Mouse (Mus musculus) retina, postnatal 1 day (tissue): Measurements from ENCODE around the gene Aes.

ENCODE experiments used
- DNase-seq: peaks from one replicate; pipeline ENCODE4 v3.0.0-alpha.2; 2012

Aes gene

DNA sequence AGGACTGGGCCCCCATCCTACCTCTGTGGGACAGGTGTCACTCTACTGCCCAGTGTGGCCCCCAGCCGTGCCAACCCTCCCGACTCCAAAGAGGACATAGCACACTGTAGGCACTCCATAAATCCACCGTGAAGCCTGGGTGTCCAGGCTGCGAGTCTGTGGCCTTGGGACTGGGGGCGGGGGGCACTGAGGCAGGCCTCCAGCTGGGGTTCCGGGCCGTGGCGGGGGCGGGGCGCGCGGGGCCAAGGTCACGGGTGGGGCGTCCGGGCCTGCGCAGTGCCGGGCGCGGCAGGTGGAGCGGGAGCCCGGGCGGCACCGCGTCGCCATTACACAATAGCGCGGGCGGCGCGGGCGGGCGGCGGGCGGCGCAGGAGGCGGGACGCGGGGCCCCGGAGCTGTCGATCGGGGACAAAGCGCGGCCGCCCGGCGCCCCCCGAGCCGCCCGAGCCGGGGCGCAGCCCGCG is at the start of gene Aes:
Gene Aes (plus strand): TSS at position 326 of the 464 bp plus-strand sequence.
- peak; percentile 74 for DNase-seq

DNA sequence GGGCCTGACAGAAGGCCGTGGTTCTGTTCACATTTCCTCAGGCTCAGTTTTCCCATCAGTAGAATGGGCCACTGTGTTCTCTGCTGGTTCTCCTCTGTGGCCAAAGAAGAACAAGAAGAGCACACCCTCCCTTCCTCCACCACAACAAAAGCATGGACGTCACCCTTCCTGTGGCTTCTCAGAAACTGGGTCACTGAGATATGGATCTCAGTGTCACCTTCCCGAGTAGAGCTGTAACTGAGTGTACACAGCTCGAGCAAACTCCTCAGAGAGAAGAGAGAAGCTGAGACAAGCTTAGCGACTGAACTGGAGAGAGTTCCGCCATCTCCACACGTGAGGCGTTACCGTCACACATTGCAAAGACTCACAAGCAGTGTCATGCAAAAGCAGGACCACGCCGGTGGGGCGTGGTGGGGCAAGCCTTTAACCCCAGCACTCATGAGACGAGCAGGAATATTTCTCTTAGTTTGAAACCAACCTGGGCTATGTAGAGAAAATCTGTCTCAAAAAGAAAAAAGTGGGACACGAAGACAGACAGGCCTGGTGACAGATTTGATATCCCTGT is 49.0 kb upstream of the Aes start:
- DNase-seq = no peak

DNA sequence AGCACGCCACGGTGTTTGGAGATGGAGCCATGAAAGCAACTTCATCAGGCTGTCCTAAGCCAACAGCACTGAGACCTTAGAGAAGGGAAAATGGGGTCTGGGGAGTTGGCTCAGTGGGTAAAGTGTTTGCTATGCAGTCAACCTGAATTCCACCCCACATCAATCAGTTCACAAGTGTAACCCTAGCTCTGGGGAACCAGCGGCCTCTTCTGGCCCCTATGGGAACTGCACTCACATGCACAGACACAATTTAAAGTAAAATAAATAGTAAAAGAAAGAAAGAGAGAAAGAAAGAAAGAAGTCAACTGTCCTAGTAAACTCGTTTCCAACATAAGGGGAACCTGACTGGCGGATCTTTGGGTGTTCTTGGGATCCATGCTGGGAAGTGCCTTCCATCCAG is 45.5 kb upstream of the Aes start:
- no peak for DNase-seq

DNA sequence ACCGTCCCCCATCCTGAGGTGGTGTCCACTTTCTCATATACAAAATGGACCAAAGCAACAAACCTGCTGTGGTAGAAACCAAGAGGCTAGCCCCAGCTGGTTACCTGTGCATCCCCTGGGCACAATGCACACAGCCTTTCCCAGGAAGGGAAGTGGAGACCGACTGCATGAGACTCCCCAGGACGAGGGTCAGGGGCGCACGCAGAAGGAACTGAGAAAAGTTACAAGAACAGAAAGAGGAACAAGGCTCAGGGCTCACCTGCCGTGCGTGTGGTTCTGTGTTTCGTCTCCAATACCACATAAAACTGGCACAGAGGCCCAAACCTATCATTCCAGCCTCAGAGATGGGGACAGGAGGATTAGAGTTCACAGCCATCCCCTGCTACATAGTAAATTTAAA is 42.1 kb upstream of the Aes start:
- DNase-seq = no peak

DNA sequence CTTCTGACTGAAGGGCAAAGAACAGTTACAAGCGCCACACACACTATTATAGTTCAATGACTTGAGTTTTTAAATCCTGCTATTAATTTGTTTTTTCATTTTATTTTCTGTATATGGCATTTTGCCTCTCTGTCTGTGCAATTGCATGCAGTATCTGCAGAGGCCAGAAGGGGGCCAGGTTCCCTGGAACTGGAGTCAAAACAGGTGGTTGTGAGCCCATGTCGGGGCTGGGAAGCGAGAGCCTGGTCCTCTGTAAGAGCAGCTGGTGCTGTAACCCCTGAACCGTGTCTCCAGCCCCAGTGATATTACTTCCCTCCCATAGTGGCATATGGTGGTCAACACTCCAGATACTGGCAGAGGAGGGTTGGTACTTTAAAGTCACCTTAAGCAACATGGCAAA is 40.7 kb upstream of the Aes start:
- peak; percentile 76 for DNase-seq

DNA sequence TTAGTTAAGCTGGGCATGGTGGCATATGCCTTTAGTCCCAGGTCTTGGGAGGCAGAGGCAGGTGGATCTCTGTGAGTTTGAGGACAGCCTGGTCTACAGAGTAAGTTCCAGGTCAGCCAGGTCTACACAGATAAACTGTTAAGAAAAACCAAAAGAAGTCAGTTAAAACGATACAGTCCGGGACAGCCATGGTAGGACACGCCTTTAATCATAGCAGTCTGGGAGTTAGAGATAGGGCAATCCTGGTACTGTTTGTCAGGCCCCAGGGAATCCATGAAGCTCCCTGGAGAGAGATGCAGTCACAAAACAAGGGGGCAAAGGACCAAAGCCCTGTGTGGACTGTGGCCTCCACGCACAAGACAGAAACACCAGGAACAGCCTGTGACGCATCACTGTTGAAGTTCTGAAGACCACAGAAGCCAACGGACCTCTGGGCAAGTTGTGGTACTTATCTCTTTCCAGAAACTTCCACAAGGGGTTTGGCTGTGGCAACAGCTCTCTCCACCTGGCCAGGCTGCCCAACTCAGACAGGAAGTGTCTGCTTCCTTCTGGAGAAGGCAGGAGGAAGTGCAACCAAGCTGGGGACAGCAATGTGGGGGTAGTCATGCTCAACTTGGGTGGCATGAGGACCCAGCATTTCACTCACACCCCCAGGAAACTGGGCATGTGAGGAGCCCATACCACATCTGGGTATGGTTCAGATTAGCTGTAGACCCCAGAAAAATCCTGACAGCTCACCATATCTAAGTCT is 39.9 kb upstream of the Aes start:
- DNase-seq = no peak

DNA sequence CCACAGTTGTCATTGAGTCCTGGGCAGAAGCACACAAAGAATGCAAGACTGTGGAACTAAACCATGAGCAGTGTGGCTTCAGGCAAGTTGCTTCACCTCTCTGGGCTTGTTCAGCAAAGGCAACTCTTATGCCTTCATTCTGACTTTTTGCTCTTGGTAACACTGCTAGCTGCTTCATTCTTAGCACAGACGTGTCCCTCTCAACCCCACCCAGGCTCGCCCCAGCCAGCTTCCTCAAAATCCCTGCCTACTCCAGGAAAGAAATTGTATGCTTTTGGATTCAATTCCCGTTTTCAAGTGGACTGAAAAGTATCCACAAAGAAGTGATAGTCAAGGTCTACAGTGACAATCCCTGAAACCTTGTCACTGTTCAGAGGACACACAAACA is 39.3 kb upstream of the Aes start:
- DNase-seq = no peak

DNA sequence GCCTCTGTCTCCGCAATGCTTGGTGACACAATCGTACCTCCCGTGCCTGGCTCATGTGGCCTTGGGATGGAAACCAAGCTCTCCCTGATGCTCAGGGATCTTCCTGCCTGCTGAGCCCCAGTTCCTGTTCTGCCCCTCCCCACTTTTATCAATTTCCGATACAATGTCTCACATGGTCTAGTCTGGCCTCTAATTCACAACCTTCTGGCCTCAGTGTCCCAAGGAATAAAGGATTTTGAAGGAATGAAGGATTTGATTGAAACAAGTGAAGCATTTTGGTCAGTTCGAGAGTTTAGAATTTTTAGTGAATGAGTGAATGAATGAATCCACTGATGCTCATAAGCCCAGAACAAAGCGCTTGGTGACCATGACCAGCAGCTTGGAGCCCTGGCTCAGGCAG is 36.1 kb upstream of the Aes start:
- DNase-seq = no peak

DNA sequence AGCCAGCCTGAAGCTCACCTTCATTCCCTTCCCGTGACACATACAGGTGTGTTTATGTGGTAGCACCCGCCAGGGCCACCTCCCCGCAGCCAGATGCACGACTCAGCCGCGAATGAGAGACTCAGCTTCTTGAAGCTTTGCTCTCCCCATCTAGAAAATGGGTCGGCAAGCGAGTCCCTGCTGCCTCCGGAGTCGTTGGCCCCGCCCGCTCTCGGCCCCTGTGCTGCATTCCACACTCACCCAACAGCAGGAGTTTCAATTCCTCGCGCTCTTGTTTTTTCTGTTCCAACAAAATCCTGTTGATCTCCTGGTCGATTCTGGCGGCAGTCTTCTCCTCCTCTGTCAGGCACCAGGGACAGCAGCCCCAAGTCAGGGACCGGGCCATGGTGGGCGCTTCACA is 35.7 kb upstream of the Aes start:
- DNase-seq = no peak

DNA sequence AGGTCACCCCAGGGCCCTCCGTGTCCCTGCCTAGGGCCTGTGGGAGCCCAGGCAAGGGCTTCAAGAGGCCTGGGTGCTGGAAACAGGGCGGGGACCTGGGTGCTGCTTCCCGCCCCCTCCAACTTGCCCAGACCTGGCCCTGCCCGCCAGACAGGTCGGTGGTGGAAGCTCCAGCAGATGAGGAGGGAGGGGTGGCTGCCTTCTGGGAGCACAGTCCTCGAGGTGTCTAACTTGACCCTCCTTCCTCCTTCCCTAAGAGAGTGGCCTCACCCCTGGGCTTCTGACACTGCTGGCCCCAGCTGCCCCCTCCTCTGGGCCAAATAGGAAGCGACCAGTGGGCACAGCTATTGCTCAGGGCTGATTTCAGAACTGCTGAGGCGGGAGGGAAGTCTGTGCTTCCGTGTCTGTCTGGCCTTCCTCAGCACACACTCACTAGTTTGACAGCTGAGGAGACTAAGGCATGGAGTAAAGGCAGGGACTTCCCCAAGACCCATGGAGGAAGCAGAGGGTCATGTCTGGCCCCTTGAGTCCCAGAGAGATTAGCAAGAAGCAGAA is 35.2 kb upstream of the Aes start, which contains the start of gene Gna15:
Gene Gna15 (minus strand): TSS at position 175 of the 555 bp plus-strand sequence.
- DNase-seq = no peak

DNA sequence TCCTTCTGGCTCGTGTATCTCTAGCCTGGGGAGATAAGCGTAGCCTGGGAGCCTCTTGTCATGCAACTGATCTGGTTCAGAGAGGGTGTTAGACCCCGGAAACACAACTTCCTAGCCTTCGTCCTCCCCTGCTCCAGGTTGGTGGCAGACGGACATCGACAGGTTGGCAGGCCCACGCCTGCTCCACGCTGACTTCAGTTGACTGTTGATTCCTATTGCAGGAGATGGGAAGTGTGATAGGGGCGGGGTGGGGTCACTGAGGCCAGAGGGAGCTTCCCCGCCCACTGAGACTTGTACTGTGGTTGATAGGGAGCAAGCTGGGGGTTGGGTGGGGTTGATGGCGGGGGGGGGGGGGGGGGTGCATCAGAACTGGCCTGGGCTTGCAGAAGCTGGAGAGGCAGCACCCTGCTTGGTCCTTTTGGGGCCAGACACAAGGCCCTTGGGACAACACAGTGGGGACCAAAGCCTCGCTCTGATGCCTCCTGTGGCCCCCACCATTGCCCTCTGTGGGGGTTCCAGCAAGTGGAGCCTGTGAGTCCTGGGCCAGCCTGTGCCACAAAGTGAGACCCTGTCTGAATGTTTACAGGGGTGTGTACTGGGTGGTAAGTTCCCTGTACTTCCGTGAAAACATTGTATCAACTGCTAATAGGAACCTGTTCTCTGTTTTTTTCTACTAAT is 34.1 kb upstream of the Aes start:
- no peak for DNase-seq

DNA sequence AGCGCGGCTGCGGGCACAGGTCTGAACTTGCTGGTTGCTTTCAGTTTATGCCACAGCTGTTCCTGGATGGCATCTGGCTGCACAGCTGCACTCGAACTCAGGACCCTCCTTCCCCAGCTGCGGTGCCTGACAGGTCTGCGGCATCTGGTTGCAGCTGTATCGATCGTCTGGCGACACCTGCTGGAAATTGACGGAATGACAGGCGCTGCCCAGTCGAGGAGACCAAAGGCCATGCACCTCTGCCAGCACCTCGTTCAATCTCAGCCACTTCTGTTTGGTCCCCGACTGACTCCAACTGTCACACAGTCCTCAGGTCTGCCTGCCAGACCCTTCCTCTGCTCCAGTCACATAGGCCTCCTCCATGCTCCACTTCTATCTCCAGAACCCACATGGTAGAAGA is 32.5 kb upstream of the Aes start:
- peak; percentile 72 for DNase-seq

DNA sequence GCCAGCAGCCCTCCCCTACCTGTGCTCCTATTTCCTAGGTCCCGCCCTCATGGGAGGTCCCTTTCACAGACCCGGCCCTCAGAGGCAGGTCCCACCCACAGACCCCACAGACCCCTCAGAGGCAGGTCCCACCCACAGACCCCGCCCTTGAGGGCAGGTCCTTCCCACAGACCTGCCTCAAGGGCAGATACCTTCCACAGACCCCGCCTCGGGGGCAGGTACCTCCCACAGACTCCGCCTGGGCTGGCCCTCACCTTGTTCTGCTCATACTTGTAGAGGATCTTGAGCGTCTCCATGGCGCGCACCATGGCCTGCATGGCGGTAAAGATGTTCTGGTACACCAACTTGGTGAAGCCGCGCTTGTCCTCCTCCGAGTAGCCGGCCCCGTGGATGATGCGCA is 24.5 kb upstream of the Aes start:
- DNase-seq = no peak

DNA sequence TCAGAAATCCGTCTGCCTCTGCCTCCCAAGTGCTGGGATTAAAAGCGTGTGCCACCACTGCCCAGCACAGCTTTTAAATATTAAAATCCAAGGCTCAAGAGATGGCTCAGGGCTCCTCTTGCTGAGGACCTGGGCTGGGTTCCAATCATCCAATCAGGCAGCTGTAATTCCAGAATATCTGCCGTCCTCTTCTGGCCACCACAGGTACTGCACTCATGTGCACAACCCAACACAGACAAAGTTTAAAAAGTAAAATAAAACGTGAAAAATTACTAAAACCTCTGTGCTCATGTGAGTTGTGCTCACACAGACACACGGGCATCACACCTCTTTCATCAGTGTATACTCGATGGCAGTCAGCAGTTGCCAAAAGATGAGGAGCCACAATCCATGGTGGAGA is 22.6 kb upstream of the Aes start:
- no peak for DNase-seq

DNA sequence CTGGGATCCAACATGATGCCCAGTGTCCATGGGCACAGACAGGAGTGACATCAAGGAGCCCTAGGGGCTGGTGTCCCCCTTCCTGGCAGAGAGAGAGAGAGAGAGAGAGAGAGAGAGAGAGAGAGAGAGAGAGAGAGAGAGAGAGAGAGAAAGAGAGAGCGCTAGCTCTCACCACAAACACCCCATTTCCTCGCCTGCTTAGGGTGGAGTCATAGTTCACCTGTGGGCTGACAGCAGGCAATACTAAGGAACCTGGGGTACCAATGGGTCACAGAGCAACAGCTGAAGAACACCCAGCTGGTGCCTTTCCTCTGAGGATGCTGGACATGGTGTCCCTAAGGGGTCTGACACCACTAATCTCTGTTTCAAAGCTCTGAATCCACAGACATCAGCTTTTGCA is 21.9 kb upstream of the Aes start:
- DNase-seq = no peak

DNA sequence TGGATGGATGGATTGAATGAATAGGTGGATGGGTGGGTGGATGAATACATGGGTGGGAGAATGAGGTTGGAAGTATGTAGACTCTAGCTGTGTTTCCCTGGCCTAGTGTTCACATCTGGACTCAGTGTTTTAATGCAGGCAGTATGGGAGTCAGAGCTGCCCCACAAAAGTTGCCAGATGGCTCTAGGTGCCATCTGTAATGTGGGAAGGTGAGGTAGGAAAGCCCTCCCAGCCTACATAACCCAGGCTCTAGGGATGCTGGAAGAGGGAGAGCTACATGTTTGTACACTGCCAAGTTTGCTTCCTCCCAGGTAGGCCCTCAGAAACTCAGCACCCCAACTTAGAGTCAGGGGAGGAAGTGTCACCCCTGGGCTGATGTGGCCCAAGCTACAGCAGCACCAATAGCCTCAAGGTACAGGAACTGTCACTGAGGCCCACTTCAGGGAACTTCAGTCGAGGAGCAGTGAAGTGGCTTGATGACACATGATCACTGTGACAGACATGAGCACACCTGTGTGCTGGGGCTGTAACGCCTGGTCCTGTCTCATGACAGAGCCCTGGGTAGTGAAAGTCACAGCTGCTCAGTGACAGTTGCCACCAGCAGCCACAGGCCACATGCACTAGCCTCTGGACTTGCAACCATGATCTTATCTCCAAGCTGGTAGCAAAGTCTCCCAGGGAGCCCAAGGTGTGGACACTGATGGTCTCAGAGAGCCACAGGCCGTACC is 20.8 kb upstream of the Aes start:
- no peak for DNase-seq

DNA sequence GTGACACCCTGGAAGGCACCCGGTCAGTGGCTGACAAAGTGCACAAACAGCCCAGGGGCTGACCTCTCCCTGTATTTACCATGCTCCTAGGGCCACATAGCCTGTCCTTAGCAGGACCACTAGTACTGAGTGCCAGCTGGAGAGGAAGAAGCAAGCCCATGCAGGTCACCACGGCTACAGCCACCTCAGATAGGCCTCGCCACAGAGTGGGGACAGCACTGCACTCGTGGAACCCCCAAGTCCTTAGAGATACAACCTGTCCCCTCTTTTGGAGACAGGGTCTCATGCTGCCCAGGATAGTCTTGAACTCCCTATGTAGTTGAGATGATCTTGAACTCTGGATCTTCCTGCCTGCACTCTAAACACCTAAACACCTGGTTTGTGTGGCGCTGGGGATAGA is 17.9 kb upstream of the Aes start:
- no peak for DNase-seq

DNA sequence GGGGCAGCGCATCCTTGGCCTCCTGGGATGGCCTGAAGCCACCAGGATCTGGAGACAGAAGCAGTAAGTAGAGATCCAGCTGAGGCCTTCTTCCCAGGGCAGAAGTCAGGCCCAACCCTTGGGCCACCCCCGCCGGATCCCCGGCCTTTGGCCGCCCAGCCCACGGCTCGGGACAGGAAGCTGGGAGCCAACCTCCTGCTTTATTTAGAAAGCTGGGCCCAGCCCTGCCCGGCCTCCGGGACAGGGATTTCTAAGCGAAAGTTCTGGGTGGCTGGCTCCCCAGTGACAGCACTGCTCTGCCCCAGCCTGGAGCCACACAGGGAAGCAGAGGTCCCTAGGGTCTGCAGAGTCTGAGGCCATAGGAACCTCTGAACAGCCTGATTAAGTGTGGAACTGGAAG is 17.5 kb upstream of the Aes start:
- DNase-seq = no peak

DNA sequence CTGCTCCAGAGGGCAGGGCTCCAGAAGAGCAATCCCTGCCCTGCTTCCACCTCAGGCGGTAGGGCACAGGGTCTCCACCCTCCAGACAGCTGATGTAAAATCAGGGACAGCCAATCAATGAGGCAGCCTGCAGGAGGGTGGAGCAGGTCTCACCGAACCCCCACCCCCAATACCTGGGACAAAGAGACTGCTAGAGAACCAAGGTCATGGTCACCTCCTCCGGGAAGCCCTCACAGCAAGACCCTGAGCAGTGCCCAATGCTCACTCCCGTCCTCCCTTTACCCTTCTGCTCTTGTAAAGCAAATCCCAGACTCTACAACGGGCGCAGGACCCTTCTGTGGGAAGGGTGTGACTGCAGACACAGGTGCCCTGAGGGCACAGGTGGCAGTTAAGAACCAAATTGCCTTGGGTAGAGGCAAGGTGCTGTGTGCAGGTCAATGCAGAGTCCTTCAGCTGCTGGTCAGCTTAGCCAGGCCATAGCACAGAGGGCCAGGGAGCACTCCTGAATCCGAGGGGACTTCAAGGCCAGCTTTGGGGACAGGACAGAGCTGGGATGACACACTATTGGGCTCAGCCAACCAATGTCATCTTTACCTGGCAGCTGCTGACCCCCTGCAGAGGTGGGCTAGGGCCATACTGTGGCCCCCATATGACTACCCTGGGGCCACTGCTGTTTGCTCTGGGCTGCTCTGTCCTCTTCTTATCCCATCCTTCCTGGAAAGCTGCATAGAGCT is 16.4 kb upstream of the Aes start:
- no peak for DNase-seq

DNA sequence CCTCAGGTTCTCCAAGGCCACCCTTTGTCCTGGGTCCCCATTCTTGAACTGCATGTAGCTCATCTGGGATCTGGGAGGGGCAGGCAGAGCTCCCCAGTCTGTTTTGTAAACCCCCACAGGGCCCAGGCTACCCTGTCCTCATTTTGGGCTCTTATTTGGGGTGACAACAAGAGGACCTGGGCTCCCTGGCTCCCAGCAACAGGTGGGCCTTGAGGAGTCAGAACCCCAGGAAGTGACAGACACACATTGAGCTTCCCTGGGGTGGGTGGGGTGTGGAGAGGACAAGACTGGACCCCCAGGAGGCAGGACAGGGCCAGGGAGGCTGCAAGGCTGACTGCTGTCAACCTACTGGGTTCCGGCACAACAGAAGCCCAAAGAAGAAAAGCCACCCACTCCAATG is 15.7 kb upstream of the Aes start:
- no peak for DNase-seq

DNA sequence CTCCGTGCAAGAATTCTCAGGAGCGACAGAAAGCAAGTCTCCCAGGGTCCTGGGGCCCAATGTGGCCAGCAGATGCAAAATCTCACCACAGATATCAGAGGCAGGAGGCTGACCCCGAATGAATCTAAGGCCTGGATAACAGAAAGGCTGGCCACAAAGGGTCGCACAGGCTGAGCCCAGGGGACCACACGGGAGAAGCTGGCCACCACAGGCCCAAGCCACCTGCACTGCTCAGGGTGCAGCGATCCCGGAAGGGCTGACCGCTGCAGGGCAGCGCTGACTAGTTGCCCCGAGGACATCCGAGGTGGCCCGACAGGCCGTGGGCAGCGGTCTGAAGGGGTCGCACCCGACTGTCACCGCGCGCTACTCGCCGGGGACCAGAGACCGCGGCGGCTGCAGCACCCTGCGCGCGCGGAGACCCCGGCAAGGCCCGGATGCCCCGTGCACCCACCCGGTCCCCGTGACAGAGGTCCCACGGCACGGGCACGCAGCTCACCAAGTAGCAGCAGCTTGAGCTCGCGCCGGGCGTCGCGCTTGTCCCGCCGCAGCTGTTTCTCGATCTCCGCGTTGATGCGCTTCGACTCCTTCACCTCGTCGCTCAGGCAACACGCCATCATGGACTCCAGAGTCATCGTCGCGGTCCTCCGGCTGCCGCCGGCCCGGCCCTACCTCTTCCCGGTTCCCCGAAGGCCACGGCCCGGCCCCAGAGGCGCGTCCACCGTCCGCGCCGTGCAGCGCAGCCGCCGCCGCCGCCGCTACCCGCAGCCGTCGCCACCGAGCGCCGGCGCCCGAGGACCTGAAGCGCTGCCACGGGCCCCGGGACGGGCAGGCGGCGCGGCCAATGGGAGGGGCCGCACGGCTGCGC is 14.8 kb upstream of the Aes start:
- no peak for DNase-seq
